Mouse (Mus musculus) bone marrow, adult 2 months (tissue): ENCODE data around the gene Trpm8. TPM values are rescaled to one million over a fixed set of nuclear protein-coding genes. Genes with fewer than 3 reads are reported as not detected.

Source experiments
- H3K27ac ChIP-seq: fragments of 200-500 bp; 2 replicates; pipeline ENCODE4 v1.5.1; 2012; ENCODE audit warnings: low read depth, mild to moderate bottlenecking, control low read depth, inconsistent platforms, low read length; ENCODE audit not compliant: control insufficient read depth, poor library complexity, insufficient read depth
- H3K4me1 ChIP-seq: fragments of 200-500 bp; 2 replicates; pipeline ENCODE4 v1.6.1; 2011; ENCODE audit warnings: low read length; ENCODE audit not compliant: control insufficient read depth, insufficient read depth
- H3K4me3 ChIP-seq: fragments of 200-500 bp; replicated peaks from 2 replicates; pipeline ENCODE3; 2011; ENCODE audit warnings: mild to moderate bottlenecking, low read depth, low read length, control low read depth; ENCODE audit not compliant: control insufficient read depth
- CTCF ChIP-seq: fragments of 200-500 bp; IDR thresholded peaks from 2 replicates; pipeline ENCODE4 v1.5.1; 2011; ENCODE audit warnings: low read length, control low read depth; ENCODE audit not compliant: control insufficient read depth, insufficient read depth
- POLR2A ChIP-seq: fragments of 200-500 bp; IDR thresholded peaks from 2 replicates; pipeline ENCODE4 v1.6.1; 2011; ENCODE audit warnings: low read depth, mild to moderate bottlenecking, control low read depth, low read length, borderline replicate concordance; ENCODE audit not compliant: control insufficient read depth
- WGBS: fragments of 180-500 bp; shearing (Covaris S2); methylation state at CpG from one replicate; pipeline ENCODE4 v1.1.7; 2018; 5-methylcytosine and 5-hydroxymethylcytosine counted together
- polyA plus RNA-seq: library from polyadenylated mRNA; stranded (reverse); fragments of >200 nt; gene quantifications from 2 replicates; pipeline ENCODE4 v1.2.4, GENCODE M21; 2011; ENCODE audit warnings: low replicate concordance; ENCODE audit not compliant: missing spikeins, insufficient read depth, insufficient read length

Gene Trpm8
- polyA plus RNA-seq, 1 experiment: not detected

DNA sequence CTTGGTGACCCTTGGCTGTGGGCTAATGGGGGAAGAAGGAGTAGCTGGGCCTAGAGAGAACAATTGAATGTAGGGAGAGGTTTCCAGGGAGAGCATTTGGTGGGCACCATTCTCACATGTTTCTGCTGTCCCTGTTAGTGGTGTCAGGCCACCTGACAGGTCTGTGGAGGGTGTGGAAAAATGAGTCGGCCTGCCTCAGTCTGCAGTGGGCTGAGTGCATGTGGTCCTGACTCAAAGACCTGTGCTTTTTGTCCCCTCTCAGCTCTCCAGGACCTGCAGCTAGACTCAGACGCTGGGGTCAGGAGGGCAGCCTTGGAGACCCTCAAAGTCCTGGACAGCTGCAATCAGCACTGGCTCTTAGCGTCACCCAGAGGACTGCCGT is 17.8 kb upstream of the Trpm8 start:
- TF ChIP-seq CTCF: no peak
- TF ChIP-seq POLR2A: no peak
- WGBS: 76% methylated on average over 4 of the region's 4 CpGs
- H3K4me1 ChIP-seq: peaks cover 21% of the 10 kb centered on the region
- H3K27ac ChIP-seq: peak overlapping the region; percentile 64
- H3K4me3 ChIP-seq: no peak overlapping the region

DNA sequence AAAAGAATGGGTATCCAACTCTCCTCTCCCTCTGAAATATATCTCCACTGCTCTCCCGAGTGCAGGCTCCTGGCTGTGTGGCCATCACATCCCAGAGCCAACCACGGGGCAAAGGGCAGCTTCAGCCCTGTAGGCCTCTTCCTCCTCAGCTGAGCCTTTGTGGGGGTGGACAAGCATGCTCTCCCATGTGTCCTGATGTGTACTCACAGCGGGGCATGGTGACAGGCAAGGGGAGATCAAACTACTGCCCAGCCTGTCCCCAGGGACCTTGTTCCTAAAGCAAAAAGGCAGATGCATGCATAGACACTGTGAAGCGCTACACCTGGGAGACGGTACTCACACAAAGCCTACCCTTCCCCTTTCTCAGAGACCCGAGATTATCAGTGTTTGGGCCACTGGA is 17.3 kb upstream of the Trpm8 start:
- no peak overlapping the region for H3K4me3 ChIP-seq
- TF ChIP-seq POLR2A (no peak), CTCF (no peak)
- H3K4me1 ChIP-seq: peaks cover 21% of the 10 kb centered on the region
- peak overlapping the region; percentile 64 for H3K27ac ChIP-seq
- 53% methylated on average over 6 of the region's 6 CpGs for WGBS

DNA sequence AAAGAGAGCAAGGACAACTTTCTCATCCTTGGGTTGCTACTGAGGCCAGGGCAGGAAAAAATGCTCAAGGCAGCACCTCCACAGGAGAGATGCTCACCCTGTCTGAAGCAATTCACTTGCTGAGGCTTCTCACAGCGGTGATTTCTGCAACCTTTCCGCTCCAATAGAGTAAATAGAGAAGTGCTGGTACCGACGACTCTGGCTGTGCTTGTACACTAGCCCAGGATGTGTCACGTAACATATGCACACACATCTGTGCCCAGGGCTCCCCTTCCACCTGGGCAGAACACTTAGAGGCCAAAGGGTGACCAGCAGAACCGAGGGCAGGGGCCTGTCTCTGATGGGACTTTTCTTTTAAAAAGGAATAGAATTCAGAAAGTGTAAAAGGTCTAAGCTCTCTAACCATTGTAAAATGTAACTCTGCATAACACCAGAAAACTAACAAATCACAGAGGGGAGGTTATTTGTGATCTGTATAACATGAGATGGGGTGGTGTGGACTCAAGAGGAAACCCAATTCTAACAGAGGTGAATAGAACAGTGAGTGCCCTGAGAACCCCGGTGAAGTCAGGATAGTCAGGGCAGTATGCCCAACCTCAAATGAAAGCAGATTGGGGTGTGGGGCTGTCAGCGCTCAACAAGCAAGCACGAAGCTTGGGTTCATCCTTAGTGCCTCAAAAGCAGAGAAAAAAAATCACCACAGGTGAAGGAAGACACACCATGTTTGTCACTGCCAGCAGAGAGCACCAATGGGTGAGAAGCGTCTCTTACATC is 16.7 kb upstream of the Trpm8 start:
- TF ChIP-seq POLR2A (no peak), CTCF (no peak)
- WGBS: 55% methylated on average over 10 of the region's 10 CpGs
- Histone ChIP-seq H3K4me1 (peaks cover 21% of the 10 kb centered on the region), H3K27ac (peak overlapping the region; percentile 64), H3K4me3 (no peak overlapping the region)

DNA sequence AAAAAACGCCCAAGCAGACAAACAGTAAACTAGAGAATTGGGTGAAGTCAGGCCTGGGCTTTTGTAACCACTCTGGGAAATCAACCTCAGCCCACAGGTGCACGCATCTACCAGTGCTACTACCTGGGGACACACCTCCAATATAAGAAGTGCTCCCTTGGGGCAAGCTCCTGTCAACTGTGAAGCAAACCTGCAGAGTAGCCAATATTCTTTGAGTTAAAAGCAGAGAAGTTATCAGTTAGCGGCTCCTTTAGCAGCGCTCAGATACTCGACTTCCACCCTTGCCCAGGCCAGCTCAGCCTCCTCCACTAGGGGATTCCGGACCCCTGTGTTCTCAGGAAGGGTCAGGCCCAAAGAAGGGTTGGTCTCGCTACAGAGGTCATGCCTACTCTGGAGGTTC is 15.8 kb upstream of the Trpm8 start:
- H3K27ac ChIP-seq: peak overlapping the region; percentile 12
- H3K4me1 ChIP-seq: peaks cover 21% of the 10 kb centered on the region
- WGBS: 78% methylated on average over 7 of the region's 7 CpGs
- H3K4me3 ChIP-seq: no peak overlapping the region
- no peak for TF ChIP-seq POLR2A
- no peak for TF ChIP-seq CTCF

DNA sequence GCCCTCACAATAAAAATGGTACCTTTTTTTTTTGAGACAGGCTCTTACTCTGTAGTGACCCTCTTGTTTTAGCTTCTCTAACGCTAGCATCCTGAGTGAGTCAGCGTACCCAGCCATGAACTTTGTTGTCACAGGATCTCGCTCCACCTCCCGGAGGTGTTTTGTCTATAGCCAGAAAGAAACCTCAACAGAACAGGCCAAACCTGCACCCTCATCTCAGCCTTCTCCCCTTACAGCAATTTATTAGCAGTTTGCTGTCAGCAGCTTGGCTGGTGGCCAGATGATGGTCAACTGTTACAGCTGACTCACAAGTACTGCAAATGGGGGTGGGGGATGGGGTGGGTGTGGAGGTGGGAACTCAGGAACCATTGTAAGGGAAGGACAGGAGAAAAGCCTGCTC is 15.2 kb upstream of the Trpm8 start:
- H3K4me3 ChIP-seq: no peak overlapping the region
- peaks cover 21% of the 10 kb centered on the region for H3K4me1 ChIP-seq
- WGBS: 40% methylated on average over 4 of the region's 4 CpGs
- TF ChIP-seq POLR2A: no peak
- TF ChIP-seq CTCF: no peak
- H3K27ac ChIP-seq: no peak overlapping the region; the same call in 1 of the 2 replicates

DNA sequence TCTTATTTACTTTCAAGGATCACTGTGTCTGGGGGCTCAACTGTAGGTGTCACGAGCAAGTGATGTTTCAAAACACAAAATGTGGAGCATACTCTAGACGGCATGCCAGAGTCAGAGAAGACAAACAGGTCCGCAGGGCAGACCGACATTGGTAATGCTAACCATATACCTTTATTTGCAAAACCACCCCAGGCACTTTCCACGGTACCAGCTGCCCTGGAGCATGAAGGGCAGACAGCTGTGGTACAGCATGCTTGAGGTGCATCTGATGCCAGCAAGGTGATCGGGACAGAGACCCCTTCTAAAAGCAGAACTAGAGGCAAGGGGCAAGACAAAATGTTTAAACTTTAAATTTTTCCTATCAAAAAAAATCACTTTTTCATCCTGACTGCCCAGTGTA is 14.5 kb upstream of the Trpm8 start:
- peaks cover 21% of the 10 kb centered on the region for H3K4me1 ChIP-seq
- H3K27ac ChIP-seq: no peak overlapping the region
- WGBS: 67% methylated on average over 6 of the region's 6 CpGs
- no peak for TF ChIP-seq CTCF
- no peak for TF ChIP-seq POLR2A
- H3K4me3 ChIP-seq: no peak overlapping the region

DNA sequence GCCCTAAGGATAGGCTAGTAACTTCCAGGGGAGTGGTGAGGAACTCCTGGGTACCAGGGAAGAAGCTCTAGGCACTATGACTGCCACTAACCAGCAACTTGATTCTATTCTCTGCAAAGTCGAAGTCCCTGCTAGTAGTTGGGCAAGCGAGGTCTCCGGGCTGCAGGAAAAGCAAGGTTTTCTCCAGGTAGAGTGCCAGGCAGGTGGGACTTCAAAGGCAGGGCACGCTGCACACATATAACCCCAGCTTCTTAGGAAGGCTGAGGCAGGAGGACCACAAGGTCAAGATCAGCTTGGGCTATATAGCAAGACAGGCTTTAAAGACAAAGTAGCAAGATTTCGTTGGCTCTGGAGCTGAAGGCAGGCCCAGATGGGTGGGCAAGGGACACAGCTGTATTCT is 13.7 kb upstream of the Trpm8 start:
- no peak overlapping the region for H3K4me3 ChIP-seq

DNA sequence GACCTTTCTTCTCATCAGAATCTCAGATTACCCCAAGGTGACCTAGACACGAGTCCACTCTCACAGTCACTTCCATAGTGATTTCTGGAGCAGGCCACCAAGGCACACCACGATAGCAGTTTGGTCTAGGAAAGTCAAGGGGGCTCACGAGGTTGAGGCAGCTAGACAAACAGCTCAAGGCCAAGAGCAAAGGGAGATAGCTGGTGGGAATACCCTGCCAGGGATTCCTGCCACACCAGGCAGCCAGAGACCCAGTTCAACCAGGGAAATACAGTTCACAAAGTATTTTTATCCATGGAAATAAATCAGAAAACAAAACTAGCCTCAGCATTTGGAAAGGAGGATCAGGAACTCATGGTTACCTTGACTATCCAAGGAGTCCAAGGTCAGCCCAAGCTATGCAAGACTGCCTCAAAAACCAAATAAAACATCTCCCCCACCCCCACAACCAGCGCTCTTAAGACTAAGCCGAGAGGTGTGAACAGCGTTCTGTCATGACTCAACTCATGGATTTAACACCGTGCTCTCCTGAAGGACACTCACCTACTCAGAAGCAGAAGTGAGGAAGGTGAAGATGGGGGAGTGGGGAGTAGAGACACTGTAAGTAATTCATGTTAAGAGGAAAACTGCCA is 13.1 kb upstream of the Trpm8 start:
- Histone ChIP-seq H3K4me3 (no peak overlapping the region), H3K27ac (no peak overlapping the region), H3K4me1 (peaks cover 18% of the 10 kb centered on the region)
- no peak for TF ChIP-seq CTCF
- no peak for TF ChIP-seq POLR2A
- WGBS: 86% methylated on average over 7 of the region's 7 CpGs

More for the DNA sequence above, 13.7 kb upstream of the Trpm8 start:
- Histone ChIP-seq H3K4me1 (peaks cover 21% of the 10 kb centered on the region), H3K27ac (no peak overlapping the region)
- TF ChIP-seq CTCF (no peak), POLR2A (no peak)
- 86% methylated on average over 5 of the region's 5 CpGs for WGBS

DNA sequence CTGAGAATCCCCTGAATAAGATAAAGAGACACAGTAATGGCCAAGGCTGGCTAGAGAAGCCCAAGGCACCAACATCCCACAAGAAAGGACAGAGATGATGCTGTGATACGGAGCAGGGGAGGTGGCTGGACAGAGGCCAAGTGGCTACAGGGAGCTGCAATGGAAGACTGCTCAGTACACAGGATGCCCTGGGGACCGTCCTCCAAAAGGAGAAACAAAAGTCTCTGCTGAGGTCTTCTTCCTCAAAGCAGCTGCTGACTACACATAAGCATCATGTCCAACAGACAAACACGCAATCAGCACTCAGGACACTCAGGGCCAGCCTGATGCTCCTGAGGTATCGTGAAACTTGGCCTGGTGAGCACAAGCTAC is 12.6 kb upstream of the Trpm8 start:
- no peak for TF ChIP-seq CTCF
- no peak for TF ChIP-seq POLR2A
- H3K27ac ChIP-seq: no peak overlapping the region
- H3K4me3 ChIP-seq: no peak overlapping the region
- WGBS: 73% methylated on average over 4 of the region's 4 CpGs
- peaks cover 14% of the 10 kb centered on the region for H3K4me1 ChIP-seq
